Mouse (Mus musculus): ENCODE results near the gene Rgs9bp. TPM values are rescaled to one million over a fixed set of nuclear protein-coding genes. Genes with fewer than 3 reads are reported as not detected.

Gene Rgs9bp
- total and polyA plus RNA-seq, 2 experiments from 2014 or later: 0.03 to 0.26 TPM

DNA sequence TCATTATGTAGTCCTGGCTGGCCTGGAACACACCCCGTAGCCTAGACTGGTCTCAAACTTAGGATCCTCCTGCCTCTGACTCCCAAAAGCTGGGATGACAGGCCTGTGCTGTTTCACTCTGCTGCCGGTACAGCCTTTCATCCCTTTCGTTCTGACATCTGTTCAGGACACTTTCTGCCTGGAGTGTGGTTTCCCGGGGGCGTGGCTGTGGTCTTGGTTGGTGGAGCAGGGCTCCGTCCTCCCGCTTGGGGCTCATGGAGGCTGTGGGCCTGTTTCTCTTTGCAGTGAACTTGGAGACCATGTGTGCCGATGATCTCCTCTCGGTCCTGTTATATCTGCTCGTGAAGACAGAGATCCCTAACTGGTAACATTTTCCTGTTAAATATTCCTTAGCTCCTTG, 21.4 kb upstream of the Rgs9bp start:
- TF ChIP-seq CTCF (IDR thresholded peaks at IDR 0.05; ENCODE audit: low read depth): no peak
- H3K4me2 ChIP-seq (ENCODE audit: low read depth, low read length): no peak overlapping the region
- H3K4me1 ChIP-seq (ENCODE audit: insufficient read depth, low read length): no peaks in the 10 kb centered on the region
- no peaks in the 10 kb centered on the region for H3K9me3 ChIP-seq (ENCODE audit: low read length)
- H3K27ac ChIP-seq: no peak overlapping the region
- H3K4me3 ChIP-seq (ENCODE audit: low read length): no peak overlapping the region
- 92% methylated on average over 10 of the region's 10 CpGs for WGBS
- ATAC-seq (no peak), DNase-seq (ENCODE audit: low spot score) (no peak)
- H3K27me3 ChIP-seq (ENCODE audit: insufficient read depth, low read length): no peaks in the 10 kb centered on the region
- peaks cover 29% of the 10 kb centered on the region for H3K36me3 ChIP-seq (ENCODE audit: insufficient read depth, low read length)
- H3K9ac ChIP-seq (replicated peaks; ENCODE audit: low read length): no peak overlapping the region

DNA sequence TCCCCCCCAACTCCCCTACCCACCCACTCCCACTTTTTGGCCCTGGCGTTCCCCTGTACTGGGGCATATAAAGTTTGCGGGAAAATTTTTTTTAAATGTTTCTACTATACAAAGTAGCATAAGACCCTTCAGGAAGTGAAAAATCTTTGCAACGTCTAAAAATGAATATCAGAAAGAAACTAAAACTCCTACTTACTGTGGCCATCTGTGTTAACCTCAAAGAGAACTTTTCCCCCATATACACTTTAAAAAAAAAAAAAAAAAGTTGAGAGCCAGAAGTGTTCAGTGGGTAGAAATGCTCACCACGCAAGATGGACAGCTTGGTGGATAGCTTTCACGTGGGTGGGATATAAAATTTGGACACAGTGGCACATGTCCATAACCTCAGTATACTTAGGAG, 17.4 kb upstream of the Rgs9bp start:
- TF ChIP-seq CTCF (IDR thresholded peaks at IDR 0.05; ENCODE audit: low read depth): no peak
- no peaks in the 10 kb centered on the region for H3K27me3 ChIP-seq (ENCODE audit: insufficient read depth, low read length)
- DNase-seq (ENCODE audit: low spot score) (no peak), ATAC-seq (no peak)
- no peak overlapping the region for H3K4me2 ChIP-seq (ENCODE audit: low read depth, low read length)
- H3K9me3 ChIP-seq (ENCODE audit: low read length): no peaks in the 10 kb centered on the region
- H3K27ac ChIP-seq: no peak overlapping the region
- 95% methylated on average over 5 of the region's 5 CpGs for WGBS
- H3K9ac ChIP-seq (replicated peaks; ENCODE audit: low read length): no peak overlapping the region
- H3K4me1 ChIP-seq (ENCODE audit: insufficient read depth, low read length): no peaks in the 10 kb centered on the region
- H3K4me3 ChIP-seq (ENCODE audit: low read length): no peak overlapping the region
- peaks cover 17% of the 10 kb centered on the region for H3K36me3 ChIP-seq (ENCODE audit: insufficient read depth, low read length)

DNA sequence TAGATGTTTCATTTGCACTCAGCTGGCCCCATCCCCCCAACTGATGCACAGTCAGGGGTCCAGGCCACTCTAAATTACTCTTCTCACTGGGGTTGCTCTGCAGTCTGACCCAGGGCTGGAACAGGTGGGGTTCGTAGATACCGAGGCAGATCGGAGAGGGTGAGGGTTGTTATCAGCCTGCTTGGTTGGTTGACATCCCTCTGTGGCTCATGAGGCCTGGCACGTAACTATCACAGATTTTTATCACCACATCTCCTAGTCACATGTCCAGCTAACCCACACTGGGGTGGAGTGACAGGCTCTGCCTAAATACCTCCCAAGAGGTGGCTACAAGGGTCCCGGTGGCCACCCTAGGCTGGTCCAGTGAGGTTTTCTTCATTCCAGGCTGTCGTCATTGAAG, 15.7 kb upstream of the Rgs9bp start:
- 96% methylated on average over 6 of the region's 6 CpGs for WGBS
- Histone ChIP-seq H3K9ac (replicated peaks; ENCODE audit: low read length) (no peak overlapping the region), H3K27me3 (ENCODE audit: insufficient read depth, low read length) (no peaks in the 10 kb centered on the region), H3K36me3 (ENCODE audit: insufficient read depth, low read length) (peaks cover 17% of the 10 kb centered on the region), H3K4me2 (ENCODE audit: low read depth, low read length) (no peak overlapping the region), H3K4me1 (ENCODE audit: insufficient read depth, low read length) (no peaks in the 10 kb centered on the region), H3K9me3 (ENCODE audit: low read length) (no peaks in the 10 kb centered on the region), H3K27ac (no peak overlapping the region), H3K4me3 (ENCODE audit: low read length) (no peak overlapping the region)
- DNase-seq (ENCODE audit: low spot score) (no peak), ATAC-seq (no peak)
- TF ChIP-seq CTCF (IDR thresholded peaks at IDR 0.05; ENCODE audit: low read depth): no peak

DNA sequence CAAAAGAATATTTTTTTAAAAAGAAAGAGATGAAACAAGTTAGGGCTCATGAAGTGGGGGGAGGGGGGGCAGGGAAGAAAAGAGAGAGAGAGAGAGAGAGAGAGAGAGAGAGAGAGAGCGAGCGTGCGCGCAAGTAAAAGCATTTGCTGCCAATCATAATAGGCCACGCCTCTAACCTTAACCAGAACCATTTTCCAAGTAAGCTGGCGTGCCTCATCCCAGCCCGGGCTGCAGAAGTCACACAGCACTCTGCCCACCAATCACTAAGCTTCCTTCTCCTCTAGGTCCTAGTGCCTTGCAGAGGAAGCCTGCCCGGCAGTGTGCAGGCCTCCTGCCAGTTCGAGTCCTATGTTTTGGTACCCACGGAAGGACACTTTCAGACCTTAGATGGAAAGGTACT, 14.6 kb upstream of the Rgs9bp start:
- Histone ChIP-seq H3K9ac (replicated peaks; ENCODE audit: low read length) (no peak overlapping the region), H3K9me3 (ENCODE audit: low read length) (no peaks in the 10 kb centered on the region), H3K27ac (no peak overlapping the region), H3K4me3 (ENCODE audit: low read length) (no peak overlapping the region), H3K36me3 (ENCODE audit: insufficient read depth, low read length) (peaks cover 24% of the 10 kb centered on the region), H3K4me2 (ENCODE audit: low read depth, low read length) (no peak overlapping the region), H3K4me1 (ENCODE audit: insufficient read depth, low read length) (no peaks in the 10 kb centered on the region), H3K27me3 (ENCODE audit: insufficient read depth, low read length) (no peaks in the 10 kb centered on the region)
- no peak for ATAC-seq
- no peak for DNase-seq (ENCODE audit: low spot score)
- TF ChIP-seq CTCF (IDR thresholded peaks at IDR 0.05; ENCODE audit: low read depth): no peak
- WGBS: 94% methylated on average over 9 of the region's 10 CpGs

DNA sequence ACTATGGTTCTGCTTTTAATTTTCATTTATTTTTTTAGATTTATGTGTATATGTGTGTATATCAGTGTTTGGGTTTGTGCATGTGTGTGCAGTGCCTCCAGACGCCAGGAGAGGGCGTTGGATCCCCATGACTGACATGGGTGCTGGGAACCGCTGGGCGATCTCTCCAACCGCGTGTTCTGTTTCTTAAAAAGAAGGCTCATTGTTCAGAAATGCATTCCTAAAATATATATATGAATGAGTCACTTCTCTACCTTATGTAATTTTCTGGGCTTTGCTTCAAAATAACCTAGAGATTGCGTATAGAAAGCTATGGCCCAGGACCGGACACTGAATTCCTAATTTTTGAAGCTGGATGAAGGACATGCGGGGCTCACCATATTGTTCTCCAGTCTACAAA, 14.1 kb upstream of the Rgs9bp start:
- ATAC-seq (no peak), DNase-seq (ENCODE audit: low spot score) (no peak)
- no peak overlapping the region for H3K27ac ChIP-seq
- WGBS: 93% methylated on average over 9 of the region's 9 CpGs
- no peaks in the 10 kb centered on the region for H3K27me3 ChIP-seq (ENCODE audit: insufficient read depth, low read length)
- no peak overlapping the region for H3K4me3 ChIP-seq (ENCODE audit: low read length)
- no peaks in the 10 kb centered on the region for H3K9me3 ChIP-seq (ENCODE audit: low read length)
- H3K9ac ChIP-seq (replicated peaks; ENCODE audit: low read length): no peak overlapping the region
- peaks cover 24% of the 10 kb centered on the region for H3K36me3 ChIP-seq (ENCODE audit: insufficient read depth, low read length)
- no peaks in the 10 kb centered on the region for H3K4me1 ChIP-seq (ENCODE audit: insufficient read depth, low read length)
- TF ChIP-seq CTCF (IDR thresholded peaks at IDR 0.05; ENCODE audit: low read depth): no peak
- no peak overlapping the region for H3K4me2 ChIP-seq (ENCODE audit: low read depth, low read length)

DNA sequence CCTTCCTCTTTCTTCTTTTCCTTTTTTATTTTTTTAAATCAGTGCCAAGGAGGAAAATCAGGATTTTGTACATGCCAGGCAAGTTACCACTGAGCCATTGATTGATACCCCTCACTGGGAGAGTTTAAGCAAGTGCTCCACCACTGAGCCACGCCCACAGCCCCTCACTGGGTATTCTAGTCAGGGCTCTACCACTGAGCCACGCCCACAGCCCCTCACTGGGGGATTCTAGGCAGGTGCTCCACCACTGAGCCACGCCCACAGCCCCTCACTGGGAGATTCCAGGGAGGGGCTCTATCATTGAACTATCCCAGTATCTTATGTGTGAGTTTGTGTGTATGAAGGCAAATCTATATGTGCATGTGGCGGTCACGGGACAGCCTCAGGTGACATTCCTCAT, 8.9 kb upstream of the Rgs9bp start:
- Histone ChIP-seq H3K4me3 (ENCODE audit: low read length) (no peak overlapping the region), H3K9ac (replicated peaks; ENCODE audit: low read length) (no peak overlapping the region), H3K27ac (no peak overlapping the region), H3K36me3 (ENCODE audit: insufficient read depth, low read length) (peaks cover 16% of the 10 kb centered on the region; the same call in 1 of the 2 replicates), H3K4me2 (ENCODE audit: low read depth, low read length) (no peak overlapping the region), H3K4me1 (ENCODE audit: insufficient read depth, low read length) (no peaks in the 10 kb centered on the region), H3K9me3 (ENCODE audit: low read length) (no peaks in the 10 kb centered on the region), H3K27me3 (ENCODE audit: insufficient read depth, low read length) (no peaks in the 10 kb centered on the region)
- ATAC-seq (no peak), DNase-seq (ENCODE audit: low spot score) (no peak)
- WGBS: 94% methylated on average over 5 of the region's 5 CpGs
- TF ChIP-seq CTCF (IDR thresholded peaks at IDR 0.05; ENCODE audit: low read depth): no peak

DNA sequence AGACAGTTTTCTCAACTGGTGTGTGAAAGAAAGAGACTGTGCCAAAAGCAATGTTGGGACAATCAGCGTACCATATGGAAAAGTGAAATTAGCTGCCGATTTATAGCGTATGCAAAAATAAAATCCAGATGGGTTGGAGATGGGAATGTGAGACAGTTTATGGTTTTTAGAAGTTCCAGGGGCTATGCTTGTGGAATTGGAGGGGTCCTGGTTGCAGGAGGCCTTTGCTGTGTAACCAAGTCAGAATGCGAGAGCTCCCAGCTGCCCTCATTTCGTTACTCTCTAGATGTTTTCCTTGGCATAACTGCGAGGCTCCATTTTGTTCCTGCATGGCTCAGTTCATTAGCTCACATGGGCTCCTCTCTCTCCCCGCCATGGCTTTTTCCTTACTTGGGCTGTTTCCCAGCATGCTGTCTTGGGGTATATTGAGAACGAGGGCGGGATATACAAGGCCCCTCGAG, 5.4 kb upstream of the Rgs9bp start:
- DNase-seq (ENCODE audit: low spot score): no peak
- H3K27ac ChIP-seq: no peak overlapping the region
- H3K4me3 ChIP-seq (ENCODE audit: low read length): no peak overlapping the region
- peaks cover 7% of the 10 kb centered on the region; the same call in 1 of the 2 replicates for H3K4me1 ChIP-seq (ENCODE audit: insufficient read depth, low read length)
- H3K4me2 ChIP-seq (ENCODE audit: low read depth, low read length): no peak overlapping the region
- TF ChIP-seq CTCF (IDR thresholded peaks at IDR 0.05; ENCODE audit: low read depth): no peak
- no peaks in the 10 kb centered on the region for H3K9me3 ChIP-seq (ENCODE audit: low read length)
- WGBS: 78% methylated on average over 10 of the region's 10 CpGs
- no peak for ATAC-seq
- H3K27me3 ChIP-seq (ENCODE audit: insufficient read depth, low read length): no peaks in the 10 kb centered on the region
- H3K36me3 ChIP-seq (ENCODE audit: insufficient read depth, low read length): peaks cover 13% of the 10 kb centered on the region; the same call in 1 of the 2 replicates
- no peak overlapping the region for H3K9ac ChIP-seq (replicated peaks; ENCODE audit: low read length)

All from hindbrain, postnatal 0 days (tissue).